Mouse (Mus musculus): Measurements from ENCODE around the gene Akt1.

Gene Akt1

DNA sequence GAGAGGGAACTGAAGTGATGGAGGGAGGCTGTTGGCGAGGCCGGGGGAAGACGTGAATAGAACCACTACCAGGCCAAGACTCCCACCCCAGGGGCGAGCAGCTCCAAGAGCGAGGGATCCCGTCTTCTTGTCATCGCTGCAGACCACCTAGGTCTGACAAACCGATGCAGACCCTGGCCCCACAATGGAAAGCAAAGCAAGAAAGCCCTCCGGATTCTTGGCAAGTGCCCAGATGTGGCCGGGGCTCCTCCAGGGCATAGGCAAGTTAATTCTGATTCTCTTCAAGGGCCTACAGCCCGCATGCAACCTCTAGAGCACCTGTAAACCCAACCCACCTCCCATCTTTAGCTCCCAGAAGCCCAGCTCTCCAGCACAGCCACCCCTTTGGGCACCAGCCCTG lies 11.4 kb downstream of the Akt1 start:
- in situ Hi-C loops (cut with MboI, MseI): no loop called here

GRCm38 (mm10) chr12:112661851-112662250 lies 12.8 kb downstream of the Akt1 start:
- in situ Hi-C loops (cut with MboI, MseI): no loop called here

- in situ Hi-C loops (cut with MboI, MseI): no loop called here
These were observed 13.4 kb downstream of the Akt1 start for GRCm38 (mm10) chr12:112661327-112661605.

GRCm38 (mm10) chr12:112660576-112661326 lies 13.9 kb downstream of the Akt1 start:
- in situ Hi-C loops (cut with MboI, MseI): no loop called here

DNA sequence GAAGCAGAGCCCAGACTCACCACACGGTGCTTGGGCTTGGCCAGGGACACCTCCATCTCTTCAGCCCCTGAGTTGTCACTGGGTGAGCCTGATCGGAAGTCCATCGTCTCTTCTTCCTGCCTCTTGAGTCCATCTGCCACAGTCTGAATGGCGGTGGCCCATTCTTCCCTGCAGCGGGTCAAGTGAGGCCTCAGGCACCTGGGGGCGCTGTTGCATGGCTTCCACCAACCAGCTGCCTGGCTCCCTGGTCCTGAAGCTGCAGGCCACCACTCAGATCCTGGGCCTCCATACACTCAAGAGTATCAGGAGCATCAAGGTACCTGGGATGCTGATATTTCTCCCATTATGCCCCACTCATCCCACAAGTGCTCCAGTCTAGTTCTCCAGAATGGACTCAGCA lies 15.6 kb downstream of the Akt1 start:
- in situ Hi-C loops (cut with MboI, MseI): loop anchor here (10.0 kb wide), 1 partner anchor 984 kb away; the partner anchor contains the start of genes Ckb and Trmt61a

- in situ Hi-C loops (cut with MboI, MseI): loop anchor here (10.0 kb wide), 1 partner anchor 984 kb away; the partner anchor contains the start of genes Ckb and Trmt61a
These were observed 16.1 kb downstream of the Akt1 start for GRCm38 (mm10) chr12:112658619-112659018.

- in situ Hi-C loops (cut with MboI, MseI): loop anchor here (10.0 kb wide), 1 partner anchor 979 kb away; the partner anchor contains the start of genes Ckb and Trmt61a
These were observed 20.6 kb downstream of the Akt1 start for GRCm38 (mm10) chr12:112654076-112654475.

DNA sequence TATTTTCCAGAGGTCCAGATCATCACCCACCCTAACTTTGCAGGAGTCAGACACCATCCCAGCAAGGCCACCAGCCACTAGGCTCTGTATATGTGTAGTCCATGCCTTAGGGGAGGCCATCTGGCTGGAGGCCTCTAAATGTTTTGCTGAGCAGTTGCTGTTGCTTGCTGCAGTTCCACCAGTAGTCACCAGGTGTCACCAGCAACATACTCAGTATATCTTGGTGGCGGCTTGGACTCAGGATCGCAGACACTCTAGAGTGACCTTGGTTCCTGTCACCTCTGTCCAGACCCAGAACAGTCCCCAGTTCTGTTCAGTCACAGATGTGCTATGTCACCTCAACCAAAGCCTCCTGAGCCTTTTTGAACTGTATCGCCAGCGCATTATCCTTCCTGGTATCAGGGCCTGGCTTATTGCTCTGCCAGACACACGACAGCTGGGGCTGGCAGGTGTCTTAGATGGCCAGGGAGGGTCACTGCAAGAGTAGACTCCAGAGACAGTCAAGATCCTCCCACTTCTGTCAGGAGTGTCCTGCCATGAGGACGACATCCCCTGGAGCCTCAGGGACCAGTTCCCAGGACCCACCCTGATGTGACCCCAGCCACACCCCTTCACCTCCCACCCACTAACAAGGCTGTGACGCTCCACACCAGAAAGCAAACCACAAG lies 21.4 kb downstream of the Akt1 start:
- in situ Hi-C loops (cut with MboI, MseI): loop anchor here (10.0 kb wide), 1 partner anchor 978 kb away; the partner anchor contains the start of genes Ckb and Trmt61a

DNA sequence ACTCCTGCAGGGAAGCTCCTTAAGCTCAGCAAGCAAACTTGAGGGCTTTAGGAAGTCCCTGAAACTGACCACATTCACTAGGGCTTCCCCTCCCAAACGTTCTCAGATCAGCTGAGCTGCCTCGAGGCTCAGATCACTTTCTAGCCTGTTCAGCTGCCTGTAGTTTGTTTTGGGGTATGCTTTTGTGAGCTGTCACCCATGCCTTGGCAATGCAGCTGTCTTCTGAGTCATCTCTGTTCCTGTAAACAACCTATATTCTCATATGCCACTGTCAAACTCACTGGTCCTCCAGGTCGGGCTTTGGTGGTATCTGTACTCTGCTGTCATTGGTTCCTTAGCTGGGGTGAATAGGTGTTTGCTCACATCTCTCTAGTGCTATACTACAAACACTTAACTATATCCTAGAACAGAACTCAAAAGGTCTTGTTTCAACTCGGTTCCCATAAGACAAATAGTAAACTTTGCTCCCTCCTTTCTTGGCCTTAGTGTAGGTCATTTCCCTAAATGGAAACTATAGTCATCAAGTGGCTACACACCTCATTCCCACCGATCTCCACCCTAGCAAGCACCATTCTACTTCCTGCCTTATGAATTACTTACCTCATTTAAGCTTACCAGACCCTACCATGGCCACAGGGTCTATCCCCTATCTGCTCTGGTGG lies 22.8 kb downstream of the Akt1 start:
- in situ Hi-C loops (cut with MboI, MseI): loop anchor here (10.0 kb wide), 1 partner anchor 977 kb away; the partner anchor contains the start of genes Ckb and Trmt61a

- in situ Hi-C loops (cut with MboI, MseI): no loop called here
These were observed 26.6 kb downstream of the Akt1 start for GRCm38 (mm10) chr12:112648081-112648480.

GRCm38 (mm10) chr12:112646139-112646538 lies 28.5 kb downstream of the Akt1 start:
- in situ Hi-C loops (cut with MboI, MseI): no loop called here

DNA sequence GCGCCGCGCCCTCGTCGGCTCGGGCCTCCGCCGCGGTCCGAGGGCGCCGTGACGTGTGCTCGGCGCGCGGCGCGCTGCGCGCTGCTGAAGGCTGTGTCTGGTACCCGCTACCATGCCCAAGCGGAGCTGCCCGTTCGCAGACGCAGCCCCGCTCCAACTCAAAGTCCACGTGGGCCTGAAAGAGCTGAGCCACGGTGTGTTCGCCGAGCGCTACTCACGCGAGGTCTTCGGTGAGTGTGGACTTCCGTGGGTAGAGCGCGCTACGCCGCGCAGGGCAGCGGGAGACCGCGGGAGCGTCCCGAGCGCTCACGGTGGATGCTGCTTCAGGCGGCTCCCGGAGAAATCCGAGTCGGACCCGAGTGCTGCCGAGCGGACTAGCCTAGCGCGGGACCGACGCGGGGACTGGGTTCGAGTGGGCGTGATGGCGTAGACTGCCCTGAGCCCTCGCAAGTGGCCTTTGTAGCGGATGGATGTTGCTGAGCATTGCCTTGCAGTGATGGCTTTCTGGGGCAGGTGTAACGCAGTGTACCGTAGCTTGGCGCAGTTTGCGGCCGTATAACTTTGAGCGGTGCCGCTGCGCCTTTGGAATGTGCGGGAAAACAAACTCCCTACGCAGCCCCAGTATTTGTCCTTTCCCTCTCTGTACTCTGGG lies 29.7 kb downstream of the Akt1 start:
- in situ Hi-C loops (cut with MboI, MseI): no loop called here

GRCm38 (mm10) chr12:112644180-112644854 lies 30.4 kb downstream of the Akt1 start, which contains the start of gene Siva1:
TSS of gene Siva1 (plus strand) at chr12:112644679.
- in situ Hi-C loops (cut with MboI, MseI): no loop called here

GRCm38 (mm10) chr12:112643126-112643525 lies 31.6 kb downstream of the Akt1 start:
- in situ Hi-C loops (cut with MboI, MseI): no loop called here

DNA sequence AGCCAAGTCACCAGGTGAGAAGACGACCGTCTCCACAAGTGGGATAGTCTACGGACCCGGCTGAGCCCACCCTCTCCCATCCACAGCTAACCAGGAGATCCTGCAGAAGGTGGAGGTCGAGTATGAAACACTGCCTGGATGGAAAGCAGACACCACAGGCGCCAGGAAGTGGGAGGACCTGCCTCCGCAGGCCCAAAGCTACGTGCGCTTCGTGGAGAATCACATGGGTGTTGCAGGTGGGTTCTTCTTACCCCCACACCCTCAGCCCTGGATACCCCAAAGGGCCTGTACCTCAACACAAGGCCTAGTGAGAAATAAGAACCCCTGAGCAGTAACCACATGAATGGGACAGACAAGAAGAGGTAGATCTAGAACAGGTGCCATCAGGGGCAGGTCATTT lies 35.2 kb downstream of the Akt1 start:
- in situ Hi-C loops (cut with MboI, MseI): no loop called here

DNA sequence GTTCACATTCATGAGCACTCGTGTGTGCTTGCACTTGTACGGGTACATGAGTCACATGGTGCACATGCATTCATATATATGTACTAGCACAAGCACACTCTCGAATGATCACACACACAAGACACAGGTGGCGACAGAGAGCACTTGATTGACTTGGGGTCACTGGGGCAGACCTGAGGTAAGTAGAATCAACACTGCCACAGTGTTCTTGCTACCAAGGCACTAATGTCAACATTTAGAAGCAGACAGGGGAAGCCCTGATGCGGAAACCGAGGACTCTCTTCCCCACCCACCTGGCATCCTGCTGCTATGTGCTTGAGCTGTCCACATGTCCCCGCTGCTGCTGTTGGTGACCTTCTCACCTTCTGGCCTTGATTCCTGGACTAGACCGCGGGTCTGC lies 41.0 kb downstream of the Akt1 start:
- in situ Hi-C loops (cut with MboI, MseI): no loop called here

- in situ Hi-C loops (cut with MboI, MseI): no loop called here
These were observed 41.8 kb downstream of the Akt1 start for GRCm38 (mm10) chr12:112632907-112633306.

- in situ Hi-C loops (cut with MboI, MseI): no loop called here
These were observed 42.5 kb downstream of the Akt1 start for GRCm38 (mm10) chr12:112632084-112632777.

GRCm38 (mm10) chr12:112631472-112631871 lies 43.2 kb downstream of the Akt1 start:
- in situ Hi-C loops (cut with MboI, MseI): no loop called here

GRCm38 (mm10) chr12:112630796-112631195 lies 43.9 kb downstream of the Akt1 start:
- in situ Hi-C loops (cut with MboI, MseI): no loop called here

GRCm38 (mm10) chr12:112630029-112630428 lies 44.7 kb downstream of the Akt1 start:
- in situ Hi-C loops (cut with MboI, MseI): no loop called here
